Mouse (Mus musculus) mouse embryonic stem cell (cell line): ENCODE data around the gene Defb29.

ENCODE experiments used
- in situ Hi-C, 2 experiments: fragments of 300-500 bp; cut with MboI; formaldehyde crosslinking; loops; 1 replicate in 1 of 2; 3 replicates in 1 of 2; pipeline ENCODE4 v1.14.3; 2019 to 2020; ENCODE audit warnings: low sequenced_read_pairs in 2 of 2, low pct_unique_long_range_greater_than_20kb in 1 of 2, mixed read lengths in 1 of 2; ENCODE audit not compliant: unreplicated experiment in 1 of 2

The Defb29 gene

DNA sequence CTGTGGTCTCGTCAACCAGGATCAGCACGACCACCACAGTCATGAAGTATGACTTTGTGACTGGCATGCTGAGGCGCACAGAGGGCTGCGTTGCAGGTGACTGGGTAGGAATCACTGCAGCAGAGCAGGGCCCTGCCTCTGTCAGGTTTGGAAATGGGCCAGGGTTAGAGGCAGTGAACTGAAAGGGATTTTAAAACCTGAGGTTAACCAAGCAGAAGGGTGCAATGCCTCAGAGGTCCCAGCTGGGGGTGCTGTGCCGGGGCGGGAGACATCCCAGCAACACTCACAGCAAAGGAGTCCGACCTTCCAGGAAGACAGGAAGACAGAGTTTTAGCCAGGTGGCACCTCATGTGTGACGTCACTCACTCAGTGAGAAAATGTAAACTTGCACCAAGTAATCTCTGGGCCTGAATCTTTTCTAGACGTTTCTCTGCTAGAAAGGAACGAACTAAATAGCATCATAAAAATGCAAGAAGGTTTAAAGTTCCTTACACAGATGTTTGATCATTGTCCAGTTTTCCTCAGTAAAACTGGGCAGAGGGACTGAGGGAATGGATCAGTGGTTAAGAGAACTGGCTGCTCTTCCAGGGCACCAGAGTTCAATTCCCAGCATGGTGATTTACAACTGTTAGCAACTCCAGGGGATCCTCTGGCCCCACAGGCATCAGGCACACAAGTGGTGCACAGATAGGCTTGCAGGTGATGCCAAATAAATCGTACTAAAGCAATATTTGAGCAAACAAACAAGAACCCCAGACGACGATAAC, at the start of gene Defb29:
Gene Defb29, minus strand, starts transcription at position 155 of the 767 bp plus-strand sequence.
- in situ Hi-C loops: no loop called here

DNA sequence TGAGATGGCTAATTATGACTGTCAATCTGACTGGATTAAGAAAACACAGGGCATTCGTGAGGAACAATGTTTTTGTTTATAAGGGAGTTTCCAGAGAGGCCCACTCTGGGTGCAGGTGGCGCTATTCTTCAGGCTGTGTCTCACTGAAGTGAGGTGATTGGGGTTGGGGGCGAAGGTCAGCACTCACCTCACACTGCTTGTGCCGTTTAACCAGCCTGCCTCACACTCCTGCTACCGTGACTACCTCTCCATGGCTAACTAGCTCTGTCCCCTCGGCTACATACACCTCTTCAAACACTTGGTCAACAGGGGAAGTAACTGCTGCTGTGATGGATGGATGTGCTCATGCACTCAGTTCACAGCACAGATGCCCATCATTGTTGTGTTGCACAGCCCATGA, 49.1 kb upstream of the Defb29 start:
- in situ Hi-C loops: no loop called here

GRCm38 (mm10) chr2:152588450-152588849, 48.6 kb upstream of the Defb29 start:
- in situ Hi-C loops: no loop called here

DNA sequence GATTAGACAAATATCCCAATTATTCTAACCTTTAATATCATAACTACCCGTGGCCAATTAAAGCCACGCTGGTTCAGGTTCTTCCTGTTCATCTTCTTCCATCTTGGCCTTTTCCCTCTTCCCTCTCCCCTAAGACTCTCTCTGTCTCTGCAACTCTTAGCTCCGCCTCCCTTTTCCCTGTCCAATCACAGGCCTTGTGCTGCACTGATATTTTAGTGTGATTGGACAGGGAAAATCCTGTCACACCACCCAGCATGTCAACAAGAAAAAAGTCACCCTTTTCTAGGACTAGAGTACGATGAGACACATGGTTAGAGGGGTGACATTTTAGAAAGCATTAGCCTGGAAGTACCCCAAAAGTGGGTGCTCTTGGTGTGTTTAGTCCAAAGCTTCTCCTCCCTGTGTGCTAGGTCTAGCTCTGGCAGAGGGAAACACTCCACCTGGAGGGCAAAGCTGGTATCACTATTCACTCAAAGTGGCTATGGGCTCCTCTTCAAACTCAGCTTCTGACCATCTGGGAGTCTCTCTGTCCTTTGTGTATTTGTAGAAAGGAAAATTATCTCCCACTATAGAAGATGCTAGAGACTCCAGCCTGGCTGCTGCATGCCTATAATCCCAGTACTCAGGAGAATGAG, 47.1 kb upstream of the Defb29 start:
- in situ Hi-C loops: no loop called here

DNA sequence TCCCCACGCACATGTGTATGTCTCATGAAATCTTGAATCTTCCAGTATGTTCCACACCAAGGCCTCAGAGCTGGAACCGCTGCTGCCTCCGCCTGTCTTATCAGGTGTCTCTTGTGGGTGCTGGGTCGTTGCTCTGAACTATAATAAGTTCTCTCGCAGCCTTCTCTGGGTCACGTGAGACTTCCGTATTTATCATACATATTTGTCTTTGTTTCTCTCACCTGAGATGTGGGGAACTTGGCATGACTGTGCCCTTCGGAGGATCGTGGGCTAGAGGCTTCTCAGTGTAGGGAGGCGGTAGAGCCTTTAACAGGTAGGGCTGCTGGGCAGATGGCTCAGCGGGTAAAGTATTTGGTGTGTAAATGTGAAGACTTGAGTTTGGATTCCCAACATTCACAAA, 40.7 kb upstream of the Defb29 start:
- in situ Hi-C loops: no loop called here

GRCm38 (mm10) chr2:152580107-152580506, 40.2 kb upstream of the Defb29 start, which contains the start of gene Defb19:
TSS of gene Defb19 (minus strand) at chr2:152580312.
- in situ Hi-C loops: no loop called here

DNA sequence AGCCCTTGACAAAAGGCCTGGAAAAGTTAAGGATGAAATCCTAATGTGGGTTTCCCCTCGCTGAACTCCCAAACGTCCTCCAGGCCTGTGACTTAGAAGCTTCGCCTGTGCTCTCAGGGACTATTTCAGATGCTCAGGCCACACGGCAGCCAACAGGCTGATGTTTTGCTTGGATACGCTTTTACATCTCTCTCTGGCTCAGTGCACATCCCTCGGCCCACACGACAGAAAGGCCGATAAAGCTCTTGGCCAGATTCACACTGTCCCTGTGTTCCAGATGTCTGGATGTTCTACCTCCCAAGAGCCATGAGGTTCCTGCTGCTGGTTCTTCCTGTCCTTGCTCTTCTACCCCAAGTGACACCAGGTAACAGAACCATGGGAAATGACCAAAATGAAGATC, 33.6 kb upstream of the Defb29 start:
- in situ Hi-C loops: no loop called here

- in situ Hi-C loops: no loop called here
Measured at GRCm38 (mm10) chr2:152572114-152572794, 32.4 kb upstream of the Defb29 start, which contains the start of gene Defb21. TSS of gene Defb21 (plus strand) at chr2:152572744.

- in situ Hi-C loops: no loop called here
Measured at GRCm38 (mm10) chr2:152570313-152570712, 30.4 kb upstream of the Defb29 start.

DNA sequence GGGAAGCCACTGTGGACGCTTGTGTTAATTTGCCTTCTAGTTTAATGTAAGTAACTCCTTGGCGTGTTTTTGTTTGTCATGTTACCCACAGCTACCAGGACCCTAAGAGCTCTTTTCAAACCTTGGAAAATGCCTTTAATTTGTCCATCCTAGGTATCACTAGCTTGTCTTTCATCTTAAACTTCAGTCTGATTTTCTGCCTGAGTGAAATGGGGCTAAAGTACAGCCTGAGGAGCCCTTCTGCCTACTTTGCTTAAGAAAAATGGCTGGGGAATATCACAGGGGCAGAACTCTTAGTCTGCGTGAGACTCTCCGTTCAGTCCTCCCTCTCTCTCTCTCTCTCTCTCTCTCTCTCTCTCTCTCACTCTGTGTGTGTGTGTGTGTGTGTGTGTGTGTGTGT, 30.0 kb upstream of the Defb29 start:
- in situ Hi-C loops: no loop called here

GRCm38 (mm10) chr2:152569038-152569437, 29.1 kb upstream of the Defb29 start, which contains the start of gene Gm17416:
TSS of gene Gm17416 (plus strand) at chr2:152569338.
- in situ Hi-C loops: no loop called here

GRCm38 (mm10) chr2:152556655-152557054, 16.8 kb upstream of the Defb29 start:
- in situ Hi-C loops: no loop called here

GRCm38 (mm10) chr2:152553774-152554423, 14.0 kb upstream of the Defb29 start:
- in situ Hi-C loops: no loop called here

DNA sequence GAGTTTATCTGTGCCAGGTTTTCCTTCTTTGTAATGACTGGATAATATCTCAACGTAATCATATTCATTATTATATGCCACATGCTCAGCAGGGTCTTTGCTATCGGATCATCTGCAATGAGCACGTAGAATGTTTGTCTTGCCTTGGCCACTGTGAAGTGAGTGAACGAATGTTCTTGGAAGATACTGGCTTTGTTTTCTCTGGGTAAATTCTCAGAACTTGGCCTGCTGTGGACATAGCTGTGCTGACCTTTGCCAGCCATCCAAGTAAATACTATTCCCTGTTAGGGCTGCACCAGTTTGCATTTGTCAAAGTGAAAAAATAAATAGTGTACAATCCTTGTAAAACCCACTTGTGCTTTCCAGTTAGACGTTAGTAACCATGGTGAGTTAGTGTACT, 8.2 kb upstream of the Defb29 start:
- in situ Hi-C loops: no loop called here

GRCm38 (mm10) chr2:152544691-152545090, 4.8 kb upstream of the Defb29 start:
- in situ Hi-C loops: no loop called here

DNA sequence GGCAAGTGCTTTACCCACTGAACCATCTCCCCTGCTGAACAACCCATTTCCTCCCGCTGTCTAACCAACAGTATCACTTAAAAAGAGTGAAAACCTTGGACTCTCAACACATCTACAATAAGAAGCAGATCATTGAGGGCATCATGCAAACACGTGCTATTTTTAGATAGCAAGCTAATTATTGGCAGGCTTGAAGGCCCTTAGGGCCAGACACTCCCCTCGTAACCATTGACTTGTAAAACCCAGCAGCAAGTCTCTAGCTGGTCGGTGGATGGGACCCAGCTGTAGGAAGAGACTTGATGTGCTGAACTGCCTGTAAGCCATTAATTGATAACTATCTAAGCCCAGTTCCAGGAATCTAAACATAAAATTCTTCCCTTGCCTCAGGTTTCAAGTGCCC, 3.6 kb upstream of the Defb29 start:
- in situ Hi-C loops: no loop called here

DNA sequence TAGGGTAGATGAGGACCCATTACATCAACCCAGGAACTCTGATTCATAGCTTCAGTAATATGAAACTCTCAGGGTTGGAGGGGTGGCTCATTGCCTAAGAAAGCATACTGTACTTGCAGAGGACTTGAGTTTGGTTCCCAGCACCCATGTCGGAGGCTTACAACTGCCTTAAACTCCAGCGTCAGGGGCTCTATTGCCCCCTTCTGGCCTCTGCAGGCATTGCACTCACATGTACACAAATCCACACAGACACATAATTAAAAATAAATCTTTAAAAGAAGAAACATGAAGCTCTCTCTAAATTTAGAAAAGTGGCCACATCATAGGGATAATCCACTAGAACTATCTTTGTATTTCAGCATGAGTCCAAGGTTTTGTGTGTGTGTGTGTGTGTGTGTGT, 3.0 kb upstream of the Defb29 start:
- in situ Hi-C loops: no loop called here

GRCm38 (mm10) chr2:152541979-152542378, 2.1 kb upstream of the Defb29 start:
- in situ Hi-C loops: no loop called here

GRCm38 (mm10) chr2:152517981-152518380, 21.9 kb downstream of the Defb29 start, which contains the start of gene Defb28:
TSS of gene Defb28 (plus strand) at chr2:152518255.
- in situ Hi-C loops: no loop called here
